Mouse (Mus musculus) midbrain, embryonic 10.5 days (tissue): ENCODE results near the gene Nmnat2. TPM values are rescaled to one million over a fixed set of nuclear protein-coding genes. Genes with fewer than 3 reads are reported as not detected.

ENCODE experiments used
- DNase-seq: peaks from one replicate; pipeline ENCODE4 v3.0.0-alpha.2; 2017; ENCODE audit warnings: low spot score
- H3K27ac ChIP-seq: fragments of 300-500 bp; sonication (generic); replicated peaks from 2 replicates; pipeline ENCODE4 v1.5.1; 2016; ENCODE audit warnings: mild to moderate bottlenecking
- H3K27me3 ChIP-seq: fragments of 300-500 bp; sonication (generic); 2 replicates; pipeline ENCODE4 v1.6.1; 2016; ENCODE audit warnings: low read depth, mild to moderate bottlenecking; ENCODE audit not compliant: poor library complexity, severe bottlenecking
- H3K36me3 ChIP-seq: fragments of 300-500 bp; sonication (generic); 2 replicates; pipeline ENCODE4 v1.6.1; 2016; ENCODE audit warnings: mild to moderate bottlenecking, moderate library complexity
- H3K4me1 ChIP-seq: fragments of 300-500 bp; sonication (generic); 2 replicates; pipeline ENCODE4 v1.6.1; 2016
- H3K4me3 ChIP-seq: fragments of 300-500 bp; sonication (generic); 2 replicates; pipeline ENCODE4 v1.5.1; 2016; ENCODE audit warnings: mild to moderate bottlenecking, moderate library complexity
- H3K9me3 ChIP-seq: fragments of 300-500 bp; sonication (generic); replicated peaks from 2 replicates; pipeline ENCODE4 v1.6.1; 2016; ENCODE audit warnings: mild to moderate bottlenecking
- WGBS: fragments of 180-500 bp; shearing (Covaris S2); methylation state at CpG from one replicate; pipeline ENCODE4 v1.1.7; 2016; 5-methylcytosine and 5-hydroxymethylcytosine counted together
- polyA plus RNA-seq: library from polyadenylated mRNA; unstranded; fragments of >200 nt; fragmentation: Nextera tagmentation; extraction: Ambion mirVana; gene quantifications from 2 replicates; pipeline ENCODE4 v1.2.1, GENCODE M21; 2016

The Nmnat2 gene
- polyA plus RNA-seq, 1 experiment from 2014 or later: 10.5 TPM

GRCm38 (mm10) chr1:153010353-153011351 is 55.9 kb downstream of the Nmnat2 start:
- H3K27ac ChIP-seq: no peak overlapping the region
- H3K36me3 ChIP-seq: no peaks in the 10 kb centered on the region
- peaks cover 38% of the 10 kb centered on the region for H3K27me3 ChIP-seq
- DNase-seq: no peak
- no peaks in the 10 kb centered on the region for H3K9me3 ChIP-seq
- H3K4me1 ChIP-seq: peaks cover 28% of the 10 kb centered on the region
- H3K4me3 ChIP-seq: no peak overlapping the region
- WGBS: 78% methylated on average over 13 of the region's 13 CpGs

- Histone ChIP-seq H3K27ac (no peak overlapping the region), H3K4me3 (no peak overlapping the region), H3K4me1 (peaks cover 36% of the 10 kb centered on the region), H3K36me3 (no peaks in the 10 kb centered on the region), H3K27me3 (peaks cover 39% of the 10 kb centered on the region), H3K9me3 (no peaks in the 10 kb centered on the region)
- 90% methylated on average over 6 of the region's 6 CpGs for WGBS
- DNase-seq: no peak
These were observed 56.8 kb downstream of the Nmnat2 start for GRCm38 (mm10) chr1:153011544-153011943.

GRCm38 (mm10) chr1:153013541-153014288 is 58.9 kb downstream of the Nmnat2 start:
- no peak for DNase-seq

GRCm38 (mm10) chr1:153014431-153015186 is 59.8 kb downstream of the Nmnat2 start:
- DNase-seq: peak; percentile 55
- peaks cover 44% of the 10 kb centered on the region for H3K27me3 ChIP-seq
- H3K9me3 ChIP-seq: no peaks in the 10 kb centered on the region
- H3K4me1 ChIP-seq: peaks cover 42% of the 10 kb centered on the region
- peak overlapping the region; percentile 72 for H3K27ac ChIP-seq
- no peaks in the 10 kb centered on the region for H3K36me3 ChIP-seq
- WGBS: 28% methylated on average over 14 of the region's 14 CpGs
- 0 out of 2 replicates have a peak overlapping the region, but pooled peaks have one; percentile 12 for H3K4me3 ChIP-seq

More at GRCm38 (mm10) chr1:153013541-153014288, 58.9 kb downstream of the Nmnat2 start:
- Histone ChIP-seq H3K4me1 (peaks cover 42% of the 10 kb centered on the region), H3K27me3 (peaks cover 44% of the 10 kb centered on the region), H3K4me3 (no peak overlapping the region), H3K27ac (peak overlapping the region; percentile 72; the same call in 1 of the 2 replicates), H3K9me3 (no peaks in the 10 kb centered on the region), H3K36me3 (no peaks in the 10 kb centered on the region)
- 83% methylated on average over 2 of the region's 2 CpGs for WGBS

GRCm38 (mm10) chr1:153016465-153017163 is 61.8 kb downstream of the Nmnat2 start:
- H3K9me3 ChIP-seq: no peaks in the 10 kb centered on the region
- WGBS: 72% methylated on average over 11 of the region's 11 CpGs
- peak overlapping the region; percentile 42; the same call in 1 of the 2 replicates for H3K27ac ChIP-seq
- no peaks in the 10 kb centered on the region for H3K36me3 ChIP-seq
- no peak overlapping the region for H3K4me3 ChIP-seq
- peaks cover 32% of the 10 kb centered on the region for H3K27me3 ChIP-seq
- no peak for DNase-seq
- peaks cover 40% of the 10 kb centered on the region for H3K4me1 ChIP-seq

- peaks cover 7% of the 10 kb centered on the region; the same call in 1 of the 2 replicates for H3K27me3 ChIP-seq
- WGBS: 98% methylated on average over 1 of the region's 1 CpGs
- H3K36me3 ChIP-seq: no peaks in the 10 kb centered on the region
- no peaks in the 10 kb centered on the region for H3K9me3 ChIP-seq
- peaks cover 30% of the 10 kb centered on the region for H3K4me1 ChIP-seq
- DNase-seq: no peak
- H3K27ac ChIP-seq: no peak overlapping the region
- no peak overlapping the region for H3K4me3 ChIP-seq
These were observed 64.3 kb downstream of the Nmnat2 start for GRCm38 (mm10) chr1:153019128-153019527.

GRCm38 (mm10) chr1:153019623-153020022 is 64.8 kb downstream of the Nmnat2 start:
- H3K9me3 ChIP-seq: no peaks in the 10 kb centered on the region
- H3K4me3 ChIP-seq: no peak overlapping the region
- no peak for DNase-seq
- peaks cover 25% of the 10 kb centered on the region for H3K4me1 ChIP-seq
- 84% methylated on average over 3 of the region's 3 CpGs for WGBS
- H3K36me3 ChIP-seq: no peaks in the 10 kb centered on the region
- peaks cover 7% of the 10 kb centered on the region; the same call in 1 of the 2 replicates for H3K27me3 ChIP-seq
- H3K27ac ChIP-seq: no peak overlapping the region

- H3K27ac ChIP-seq: no peak overlapping the region
- no peak for DNase-seq
- H3K36me3 ChIP-seq: no peaks in the 10 kb centered on the region
- peaks cover 10% of the 10 kb centered on the region for H3K4me1 ChIP-seq
- H3K27me3 ChIP-seq: peaks cover 7% of the 10 kb centered on the region; the same call in 1 of the 2 replicates
- WGBS: 87% methylated on average over 7 of the region's 7 CpGs
- H3K4me3 ChIP-seq: no peak overlapping the region
- no peaks in the 10 kb centered on the region for H3K9me3 ChIP-seq
These were observed 66.3 kb downstream of the Nmnat2 start for GRCm38 (mm10) chr1:153021034-153021638.

- H3K9me3 ChIP-seq: no peaks in the 10 kb centered on the region
- WGBS: 88% methylated on average over 4 of the region's 4 CpGs
- no peak overlapping the region for H3K27ac ChIP-seq
- H3K27me3 ChIP-seq: no peaks in the 10 kb centered on the region; the same call in 1 of the 2 replicates
- H3K36me3 ChIP-seq: no peaks in the 10 kb centered on the region
- DNase-seq: no peak
- H3K4me3 ChIP-seq: no peak overlapping the region
- peaks cover 9% of the 10 kb centered on the region for H3K4me1 ChIP-seq
These were observed 68.2 kb downstream of the Nmnat2 start for GRCm38 (mm10) chr1:153023018-153023417.

- 87% methylated on average over 2 of the region's 2 CpGs for WGBS
- Histone ChIP-seq H3K27ac (no peak overlapping the region), H3K27me3 (no peaks in the 10 kb centered on the region), H3K4me3 (no peak overlapping the region), H3K4me1 (peaks cover 12% of the 10 kb centered on the region), H3K36me3 (no peaks in the 10 kb centered on the region), H3K9me3 (no peaks in the 10 kb centered on the region)
- no peak for DNase-seq
These were observed 69.1 kb downstream of the Nmnat2 start for GRCm38 (mm10) chr1:153023875-153024274.

GRCm38 (mm10) chr1:153024453-153024852 is 69.7 kb downstream of the Nmnat2 start:
- H3K27ac ChIP-seq: no peak overlapping the region
- DNase-seq: no peak
- peaks cover 12% of the 10 kb centered on the region for H3K4me1 ChIP-seq
- 71% methylated on average over 2 of the region's 2 CpGs for WGBS
- H3K4me3 ChIP-seq: no peak overlapping the region
- no peaks in the 10 kb centered on the region for H3K27me3 ChIP-seq
- no peaks in the 10 kb centered on the region for H3K36me3 ChIP-seq
- H3K9me3 ChIP-seq: no peaks in the 10 kb centered on the region
